Mouse (Mus musculus) cortical plate, adult 2 months (tissue): ENCODE data around the gene Polr2m. TPM values are rescaled to one million over a fixed set of nuclear protein-coding genes. Genes with fewer than 3 reads are reported as not detected.

Source experiments
- H3K27ac ChIP-seq: fragments of 200-500 bp; 2 replicates; pipeline ENCODE4 v1.5.1; 2012; ENCODE audit warnings: low read length, control low read depth, inconsistent platforms; ENCODE audit not compliant: insufficient read depth
- H3K4me1 ChIP-seq: fragments of 200-500 bp; 2 replicates; pipeline ENCODE4 v1.6.1; 2011; ENCODE audit warnings: low read length; ENCODE audit not compliant: control insufficient read depth, insufficient read depth
- H3K4me3 ChIP-seq: fragments of 200-500 bp; 2 replicates; pipeline ENCODE4 v1.5.1; 2011; ENCODE audit warnings: mild to moderate bottlenecking, low read length, control low read depth; ENCODE audit not compliant: insufficient read depth
- CTCF ChIP-seq: fragments of 200-500 bp; IDR thresholded peaks from 2 replicates; pipeline ENCODE4 v1.5.1; 2011; ENCODE audit warnings: mild to moderate bottlenecking, control low read depth, low read length; ENCODE audit not compliant: insufficient read depth; ENCODE audit errors: extremely low read depth
- POLR2A ChIP-seq: fragments of 200-500 bp; IDR thresholded peaks from 2 replicates; pipeline ENCODE4 v1.6.1; 2011; ENCODE audit warnings: mild to moderate bottlenecking, low read length, control low read depth; ENCODE audit not compliant: insufficient read depth; ENCODE audit errors: extremely low read depth
- polyA plus RNA-seq: library from polyadenylated mRNA; depleted of rRNA; stranded (reverse); fragments of >200 nt; gene quantifications from 2 replicates; pipeline ENCODE4 v1.2.3, GENCODE M21; 2012

The Polr2m gene
- polyA plus RNA-seq, 1 experiment, result 305 TPM

DNA sequence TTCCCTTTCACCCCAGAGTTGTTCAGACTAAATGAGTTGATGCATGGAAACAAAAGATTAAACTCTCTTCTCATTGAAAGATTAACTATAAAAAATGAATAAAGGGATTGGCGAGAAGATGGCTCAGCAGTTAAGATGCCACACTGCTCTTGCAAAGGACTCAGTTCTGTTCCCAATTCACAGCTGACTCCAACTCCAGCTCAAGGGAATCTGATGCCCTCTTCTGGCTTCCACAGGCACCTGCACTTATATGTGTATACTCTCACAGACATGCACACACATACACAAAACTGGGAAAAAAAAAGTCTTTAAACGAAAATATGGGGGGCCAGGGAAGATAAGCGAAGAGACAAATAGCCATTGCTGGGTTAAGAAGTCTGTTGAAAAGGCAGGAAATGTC, 9.1 kb downstream of the Polr2m start:
- no peaks in the 10 kb centered on the region for H3K4me1 ChIP-seq
- TF ChIP-seq POLR2A (no peak), CTCF (no peak)
- no peak overlapping the region for H3K27ac ChIP-seq
- H3K4me3 ChIP-seq, result no peak overlapping the region

DNA sequence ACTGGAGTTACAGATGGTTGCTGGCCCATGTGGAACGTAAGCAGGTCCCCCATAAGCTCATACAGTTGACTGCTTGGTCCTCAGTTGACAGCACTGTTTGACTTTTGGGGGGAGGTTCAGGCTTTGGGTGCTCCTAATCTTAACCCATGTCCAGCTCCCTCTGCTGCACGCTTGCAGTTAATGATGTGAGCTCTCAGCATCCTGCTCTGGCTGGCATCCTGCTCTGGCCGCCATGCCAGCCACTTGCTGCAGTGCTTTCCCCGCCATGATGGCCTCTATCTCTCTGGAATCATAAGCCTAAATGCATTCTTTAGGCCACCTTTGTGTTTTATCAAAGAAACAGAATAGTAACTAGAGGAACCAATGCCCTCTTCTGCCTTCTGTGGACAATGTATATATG, 10.2 kb downstream of the Polr2m start:
- TF ChIP-seq CTCF, result no peak
- TF ChIP-seq POLR2A, result no peak
- Histone ChIP-seq H3K4me1 (no peaks in the 10 kb centered on the region), H3K4me3 (no peak overlapping the region), H3K27ac (no peak overlapping the region)

DNA sequence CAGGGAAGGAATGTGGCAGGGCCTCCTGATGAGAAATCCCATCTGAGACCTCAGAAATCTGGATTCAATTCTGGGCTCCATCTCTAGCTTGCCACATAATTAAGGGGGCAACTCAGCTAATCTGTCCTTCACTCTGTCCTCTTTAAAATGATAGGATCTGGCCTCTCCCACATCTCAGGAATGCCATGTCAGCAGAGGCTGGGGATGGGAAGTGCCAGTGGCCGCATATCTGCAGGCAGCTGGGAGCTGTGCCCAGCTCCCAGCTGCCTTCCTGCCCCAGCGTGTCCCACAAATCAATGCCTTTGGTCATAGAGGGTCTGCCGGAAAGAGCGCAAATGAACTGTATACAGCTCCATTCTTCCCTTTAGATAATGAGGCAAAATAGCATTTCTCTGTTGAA, 18.3 kb downstream of the Polr2m start:
- H3K4me1 ChIP-seq, result no peaks in the 10 kb centered on the region
- H3K27ac ChIP-seq, result no peak overlapping the region
- TF ChIP-seq POLR2A (no peak), CTCF (no peak)
- H3K4me3 ChIP-seq, result no peak overlapping the region

DNA sequence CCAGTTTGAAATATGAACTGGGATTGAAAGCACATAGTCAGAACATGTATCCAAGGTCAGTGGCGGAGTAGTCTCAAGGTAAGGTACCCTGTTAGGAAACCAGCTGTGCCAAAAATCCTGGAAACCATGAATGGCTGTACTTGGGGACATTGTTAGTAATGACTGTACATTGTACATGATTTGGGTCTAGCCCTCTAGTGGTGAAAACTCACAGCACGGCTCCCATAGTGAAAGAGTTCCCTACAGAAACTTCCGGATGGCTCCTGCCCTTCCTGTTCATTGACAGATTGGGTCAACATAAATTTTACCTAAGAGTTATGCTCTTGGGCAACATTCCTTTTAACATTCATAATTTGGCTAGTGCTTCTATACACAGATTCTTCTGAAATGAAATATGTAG, 19.6 kb downstream of the Polr2m start:
- H3K27ac ChIP-seq, result no peak overlapping the region
- H3K4me3 ChIP-seq, result no peak overlapping the region
- TF ChIP-seq POLR2A (no peak), CTCF (no peak)
- H3K4me1 ChIP-seq, result no peaks in the 10 kb centered on the region

DNA sequence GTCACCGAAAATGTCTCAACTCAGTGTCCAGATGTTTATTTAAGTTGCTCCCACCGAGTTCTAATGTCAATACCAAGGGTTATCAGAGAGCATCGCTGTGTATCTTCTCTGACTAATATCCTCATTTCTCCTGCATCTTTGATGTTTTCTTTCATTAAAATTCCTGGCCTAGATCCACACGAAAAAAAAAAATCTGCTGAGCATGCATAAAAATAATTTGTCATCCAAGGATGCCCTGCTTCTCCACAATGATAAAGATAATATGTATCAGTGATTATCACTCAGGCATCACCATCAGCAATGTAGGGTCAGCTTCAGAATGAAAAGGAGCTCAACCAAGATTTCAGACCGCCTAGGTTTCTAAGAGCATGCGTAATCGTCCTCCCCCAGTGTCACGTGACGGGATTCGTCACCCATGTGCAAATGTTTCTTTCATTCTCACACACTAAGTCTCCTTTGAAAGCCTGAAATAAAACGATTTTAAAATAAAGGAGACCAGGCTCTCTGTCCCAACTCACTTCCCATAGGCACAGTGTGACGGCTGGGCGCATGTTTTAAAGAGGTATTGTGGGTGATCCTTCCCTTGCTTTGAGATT, 22.6 kb downstream of the Polr2m start:
- TF ChIP-seq CTCF, result no peak
- no peak for TF ChIP-seq POLR2A

DNA sequence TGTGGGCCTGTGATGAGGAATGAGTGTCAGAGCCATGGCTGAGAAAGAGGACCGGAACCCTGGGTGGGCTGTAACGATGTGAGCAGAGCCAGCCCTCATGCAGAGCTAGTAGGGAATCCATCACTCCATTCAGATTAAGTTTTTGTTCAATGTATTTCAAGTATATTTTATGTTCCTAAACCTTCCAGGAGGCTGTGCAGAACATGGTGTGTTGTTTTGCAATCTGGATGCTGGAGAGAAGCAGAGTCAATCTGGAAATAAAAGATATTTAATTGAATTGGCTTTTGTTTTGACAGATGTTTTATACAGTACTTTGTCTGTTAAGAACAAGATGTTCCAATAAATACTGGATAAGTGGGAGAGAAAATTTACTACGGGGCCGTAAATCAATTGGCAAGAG, 29.0 kb downstream of the Polr2m start:
- no peaks in the 10 kb centered on the region for H3K4me1 ChIP-seq
- no peak overlapping the region for H3K4me3 ChIP-seq
- TF ChIP-seq POLR2A (no peak), CTCF (no peak)
- no peak overlapping the region for H3K27ac ChIP-seq

More for the DNA sequence above, 22.6 kb downstream of the Polr2m start:
- no peak overlapping the region for H3K27ac ChIP-seq
- H3K4me3 ChIP-seq, result no peak overlapping the region
- H3K4me1 ChIP-seq, result no peaks in the 10 kb centered on the region

DNA sequence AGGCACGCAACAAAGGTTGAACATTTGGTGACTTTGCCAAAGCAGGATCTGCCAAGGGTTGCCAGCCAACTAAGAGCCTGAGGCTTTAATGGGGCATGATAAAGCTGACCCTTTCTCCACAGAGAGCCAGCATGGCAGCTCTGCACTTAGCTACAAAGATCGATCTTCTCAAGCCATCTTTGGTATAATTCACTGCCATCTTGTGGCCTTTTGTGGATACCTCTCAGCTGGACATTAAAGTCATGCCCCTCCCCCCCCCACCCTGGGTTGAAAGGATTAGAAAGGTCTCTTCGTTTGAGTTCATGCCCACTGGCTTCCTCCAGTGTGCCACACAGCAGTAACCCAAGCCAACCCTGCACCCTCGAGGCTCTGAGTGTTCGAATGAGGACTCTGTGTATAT, 31.8 kb downstream of the Polr2m start:
- TF ChIP-seq CTCF (no peak), POLR2A (no peak)
- H3K4me3 ChIP-seq, result no peak overlapping the region
- H3K4me1 ChIP-seq, result no peaks in the 10 kb centered on the region
- no peak overlapping the region for H3K27ac ChIP-seq

DNA sequence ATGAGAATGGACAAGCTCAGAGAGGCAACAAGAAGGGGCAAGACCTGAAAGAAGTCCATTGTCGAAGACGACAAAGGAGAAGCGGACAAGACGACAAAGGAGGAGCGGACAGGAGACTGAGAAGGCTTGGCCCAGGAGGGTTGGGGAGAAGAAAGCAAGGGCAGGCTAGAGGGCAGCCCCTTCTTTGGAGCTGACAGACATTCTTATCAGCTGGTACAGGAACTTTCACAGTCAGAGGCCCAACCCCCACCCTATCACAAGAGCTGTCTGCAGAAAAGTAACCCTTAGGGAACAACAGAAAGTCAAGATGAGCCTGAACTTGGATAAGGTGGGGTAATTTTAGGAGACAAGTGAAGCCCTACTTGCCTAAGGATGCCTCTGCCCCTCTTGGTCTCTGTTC, 32.4 kb downstream of the Polr2m start:
- Histone ChIP-seq H3K27ac (no peak overlapping the region), H3K4me1 (no peaks in the 10 kb centered on the region)
- TF ChIP-seq CTCF (no peak), POLR2A (no peak)

DNA sequence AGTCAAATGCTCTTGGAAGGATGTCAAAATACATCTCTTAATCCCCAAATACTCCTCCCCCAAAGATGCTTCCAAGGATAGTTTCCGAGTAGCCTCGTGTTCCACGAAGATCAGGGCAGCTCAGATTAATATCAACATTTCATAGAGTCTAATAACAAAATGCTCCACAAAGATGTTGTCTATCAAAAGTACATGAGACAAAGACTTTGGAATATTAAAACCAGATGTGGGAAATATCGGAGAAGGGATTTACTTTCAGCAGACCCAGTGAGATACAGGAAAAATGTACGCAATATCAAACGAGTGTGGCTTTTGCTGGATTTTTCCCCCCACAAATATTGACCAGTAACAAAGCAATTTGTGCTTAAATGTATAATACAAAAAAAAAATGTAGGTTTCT, 35.1 kb downstream of the Polr2m start:
- H3K27ac ChIP-seq, result no peak overlapping the region
- no peaks in the 10 kb centered on the region for H3K4me1 ChIP-seq
- no peak overlapping the region for H3K4me3 ChIP-seq
- no peak for TF ChIP-seq POLR2A
- TF ChIP-seq CTCF, result no peak

More for the DNA sequence above, 32.4 kb downstream of the Polr2m start:
- no peak overlapping the region for H3K4me3 ChIP-seq

DNA sequence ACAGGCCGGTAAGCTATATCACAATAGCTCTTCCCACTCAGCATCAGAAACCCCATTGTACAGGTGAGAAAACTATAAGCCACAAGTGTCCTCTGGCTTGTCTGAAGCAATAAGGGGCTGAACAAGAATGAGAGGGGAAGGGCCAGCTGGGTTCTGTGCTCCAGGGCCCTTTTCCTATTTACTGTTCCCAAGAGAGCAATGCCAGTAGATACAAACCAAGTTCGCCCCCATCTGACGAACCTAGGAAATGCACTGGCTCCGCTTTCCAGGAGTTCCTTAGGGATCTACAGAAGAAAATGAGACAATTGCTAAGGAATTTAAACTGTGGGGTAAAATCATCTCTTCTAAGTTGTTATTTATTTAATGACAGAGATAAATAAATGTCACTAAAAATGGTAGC, 38.2 kb downstream of the Polr2m start:
- Histone ChIP-seq H3K4me1 (no peaks in the 10 kb centered on the region), H3K4me3 (no peak overlapping the region), H3K27ac (no peak overlapping the region)
- peak; percentile 90 for TF ChIP-seq CTCF
- TF ChIP-seq POLR2A, result no peak
